Mouse (Mus musculus): ENCODE results near the gene Fcer1g. TPM values are rescaled to one million over a fixed set of nuclear protein-coding genes. Genes with fewer than 3 reads are reported as not detected.

Fcer1g gene
- polyA plus RNA-seq, 1 experiment from 2014 or later, result 0.49 TPM

DNA sequence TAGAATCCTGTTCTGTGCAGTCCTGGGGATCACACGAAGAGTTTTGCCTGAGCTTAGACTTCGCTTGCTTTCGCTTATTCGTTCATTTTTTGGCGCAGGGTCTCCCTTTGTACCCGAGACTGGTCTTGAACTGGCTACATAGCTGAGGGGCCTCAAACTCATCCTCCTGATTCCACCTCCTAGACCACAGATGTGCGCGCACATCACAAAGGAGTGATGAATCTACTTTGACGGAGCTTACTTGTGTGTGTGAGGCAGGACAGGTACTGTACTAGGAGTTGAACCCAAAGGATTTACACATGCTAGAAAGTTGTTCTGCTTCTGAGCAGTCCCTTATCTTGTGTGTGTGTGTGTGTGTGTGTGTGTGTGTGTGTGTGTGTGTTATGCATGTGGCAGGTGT, 43.3 kb downstream of the Fcer1g start:
- ChIA-PET CTCF (interaction anchor here (1.5 to 1.8 kb wide), 3 partner anchors 15 to 30 kb away, joined by 3 to 6 read pairs (median 6); no protein-coding TSS in a partner anchor), POLR2A (interaction anchor here (0.7 kb wide), 1 partner anchor 79 kb away, joined by 5 read pairs; the partner anchor contains the start of gene B4galt3)
- no peaks in the 10 kb centered on the region for H3K27me3 ChIP-seq
- no peak for DNase-seq (ENCODE audit: low read depth, low spot score)
- ATAC-seq, result no peak
- TF ChIP-seq CTCF (IDR thresholded peaks at IDR 0.05), result no peak
- in situ Hi-C loops (cut with MboI; ENCODE audit: low pct_unique_long_range_greater_than_20kb), result no loop called here

DNA sequence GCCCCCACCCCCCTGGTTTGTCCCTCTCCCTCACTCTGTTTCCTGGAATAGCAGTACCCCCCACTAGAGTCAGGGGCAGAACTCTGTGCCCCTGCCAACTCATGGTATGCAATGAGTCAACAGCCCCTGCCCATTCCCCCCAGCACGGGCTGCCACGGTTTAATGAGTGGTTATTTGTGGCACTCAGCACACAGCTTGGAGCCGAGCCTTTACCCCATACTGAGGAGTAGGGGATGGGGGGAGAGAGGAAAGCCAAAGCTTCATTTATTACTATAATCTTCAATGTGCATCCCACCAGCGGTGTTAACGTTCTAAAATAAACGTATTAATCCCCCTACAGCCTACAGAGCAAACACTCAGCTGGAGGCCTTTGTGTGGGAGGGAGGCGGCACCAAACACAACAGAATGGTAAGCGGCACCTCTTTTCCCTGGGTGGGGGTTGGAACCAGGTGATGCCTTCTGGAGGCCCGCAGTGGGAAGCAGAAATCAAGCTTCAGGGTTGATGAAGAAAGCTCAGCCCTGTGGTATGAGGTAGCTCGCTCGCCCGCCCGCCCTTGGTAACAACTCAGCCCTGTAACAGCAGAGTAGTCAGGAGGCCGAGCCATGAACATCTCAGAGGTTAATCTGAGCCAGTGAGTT, 44.6 kb downstream of the Fcer1g start:
- in situ Hi-C loops (cut with MboI; ENCODE audit: low pct_unique_long_range_greater_than_20kb), result no loop called here
- ChIA-PET CTCF (interaction anchor here (1.0 to 1.8 kb wide), 7 partner anchors 9 to 31 kb away, joined by 3 to 6 read pairs (median 3); no protein-coding TSS in a partner anchor), POLR2A (interaction anchor here (0.6 to 1.3 kb wide), 2 partner anchors 24 to 61 kb away, joined by 3 to 7 read pairs; partner anchors contain the start of genes Adamts4 and Nr1i3)
- DNase-seq (ENCODE audit: low read depth, low spot score), result peak; percentile 96
- no peaks in the 10 kb centered on the region for H3K27me3 ChIP-seq
- ATAC-seq, result peak; percentile 74
- no peak for TF ChIP-seq CTCF (IDR thresholded peaks at IDR 0.05)

DNA sequence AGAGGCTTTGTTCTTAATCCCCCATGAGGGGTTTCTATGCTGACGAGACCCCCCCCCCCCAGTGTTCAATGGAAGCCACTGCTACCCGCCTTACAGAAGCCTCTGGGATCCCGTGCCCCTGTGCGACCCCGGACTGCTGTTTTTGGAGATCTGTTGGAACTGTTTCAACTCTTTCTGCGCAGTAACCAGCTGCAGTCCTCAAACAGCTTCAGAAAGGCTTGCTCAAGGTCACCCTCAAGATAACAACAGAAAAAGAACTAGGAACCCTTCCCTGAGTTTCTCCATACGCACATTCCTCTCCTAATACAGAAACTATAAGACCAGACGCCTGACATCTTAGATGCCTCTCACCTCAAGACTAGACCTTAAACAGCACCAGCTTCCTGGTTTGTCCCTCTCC, 45.1 kb downstream of the Fcer1g start:
- in situ Hi-C loops (cut with MboI; ENCODE audit: low pct_unique_long_range_greater_than_20kb), result no loop called here
- DNase-seq (ENCODE audit: low read depth, low spot score) (no peak), ATAC-seq (peak; percentile 14)
- CTCF ChIA-PET, result interaction anchor here (0.6 to 1.8 kb wide), 6 partner anchors 10 to 31 kb away, joined by 3 to 6 read pairs (median 3); no protein-coding TSS in a partner anchor
- TF ChIP-seq CTCF (IDR thresholded peaks at IDR 0.05), result no peak
- POLR2A ChIA-PET, result interaction anchor here (1.3 kb wide), 1 partner anchor 24 kb away, joined by 3 read pairs; the partner anchor contains the start of gene Nr1i3
- no peaks in the 10 kb centered on the region for H3K27me3 ChIP-seq

DNA sequence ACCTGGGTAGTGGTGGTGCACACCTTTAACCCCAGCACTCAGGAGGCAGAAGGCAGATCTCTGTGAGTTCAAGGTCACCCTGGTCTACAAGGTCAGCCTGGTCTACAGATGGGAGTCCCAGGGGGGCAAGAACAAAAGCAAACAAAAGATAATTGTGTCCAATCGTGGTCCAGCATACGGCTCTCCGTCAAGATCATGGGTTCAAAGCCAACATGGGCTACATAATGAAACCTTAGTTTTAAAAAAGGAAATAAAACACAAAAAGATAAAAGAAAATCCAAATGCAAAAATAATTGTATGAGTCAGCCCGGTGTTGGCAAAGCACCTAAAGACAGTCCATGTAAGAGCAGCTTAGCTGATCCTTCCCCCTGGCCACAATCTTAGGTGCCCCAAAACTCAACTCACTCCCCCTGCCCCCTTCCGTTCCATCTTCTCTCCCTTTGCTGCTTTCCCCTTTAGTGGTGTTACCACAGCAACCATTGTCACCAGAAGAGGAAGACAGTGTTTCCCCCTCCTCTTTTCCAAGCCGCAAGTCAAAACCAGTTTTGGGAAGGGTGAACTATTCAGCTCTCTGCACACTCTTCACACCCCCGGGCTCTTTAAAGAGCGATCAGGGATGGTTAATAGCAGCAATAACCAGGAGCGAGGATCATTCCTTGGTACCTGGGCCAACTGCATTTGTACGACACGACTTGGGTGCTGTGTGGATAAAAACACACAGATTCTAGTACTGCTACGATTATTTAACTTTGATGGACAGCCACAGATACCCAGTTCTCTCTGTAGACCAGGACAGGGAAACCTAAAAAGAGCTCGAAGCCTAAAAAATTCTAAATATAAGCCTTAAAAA, 46.1 kb downstream of the Fcer1g start:
- no peak for TF ChIP-seq CTCF (IDR thresholded peaks at IDR 0.05)
- ChIA-PET POLR2A (interaction anchor here (1.3 kb wide), 1 partner anchor 25 kb away, joined by 3 read pairs; the partner anchor contains the start of gene Nr1i3), CTCF (interaction anchor here (0.6 to 2.9 kb wide), 4 partner anchors 9 to 23 kb away, joined by 3 to 10 read pairs (median 4); no protein-coding TSS in a partner anchor)
- no peaks in the 10 kb centered on the region for H3K27me3 ChIP-seq
- no peak for DNase-seq (ENCODE audit: low read depth, low spot score)
- no peak for ATAC-seq
- in situ Hi-C loops (cut with MboI; ENCODE audit: low pct_unique_long_range_greater_than_20kb), result no loop called here

DNA sequence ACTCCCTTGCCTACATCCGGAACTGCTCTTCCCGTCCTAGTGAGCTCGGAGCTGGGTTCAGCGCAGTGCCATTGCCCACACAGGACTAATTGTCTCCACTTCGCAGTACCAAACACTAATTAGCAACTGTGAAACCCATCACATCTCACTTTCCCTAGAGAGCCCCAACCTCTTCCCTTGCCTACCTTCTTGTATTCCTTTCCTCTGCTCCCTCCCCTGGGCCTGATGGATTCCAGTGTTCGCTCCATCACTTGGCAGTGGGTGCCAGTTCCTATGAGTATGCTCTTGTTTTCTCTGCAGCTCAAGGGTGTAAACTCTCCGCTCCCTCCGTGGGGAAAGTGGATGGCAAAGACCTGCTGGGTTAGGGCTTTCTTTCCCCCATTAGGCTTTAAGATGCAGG, 48.5 kb downstream of the Fcer1g start:
- ATAC-seq (no peak), DNase-seq (ENCODE audit: low read depth, low spot score) (no peak)
- in situ Hi-C loops (cut with MboI; ENCODE audit: low pct_unique_long_range_greater_than_20kb), result no loop called here
- ChIA-PET POLR2A (interaction anchor here (0.6 kb wide), 1 partner anchor 68 kb away, joined by 3 read pairs; no protein-coding TSS in a partner anchor), CTCF (interaction anchor here (2.9 kb wide), 1 partner anchor 20 kb away, joined by 10 read pairs; no protein-coding TSS in a partner anchor)
- no peaks in the 10 kb centered on the region for H3K27me3 ChIP-seq
- no peak for TF ChIP-seq CTCF (IDR thresholded peaks at IDR 0.05)

DNA sequence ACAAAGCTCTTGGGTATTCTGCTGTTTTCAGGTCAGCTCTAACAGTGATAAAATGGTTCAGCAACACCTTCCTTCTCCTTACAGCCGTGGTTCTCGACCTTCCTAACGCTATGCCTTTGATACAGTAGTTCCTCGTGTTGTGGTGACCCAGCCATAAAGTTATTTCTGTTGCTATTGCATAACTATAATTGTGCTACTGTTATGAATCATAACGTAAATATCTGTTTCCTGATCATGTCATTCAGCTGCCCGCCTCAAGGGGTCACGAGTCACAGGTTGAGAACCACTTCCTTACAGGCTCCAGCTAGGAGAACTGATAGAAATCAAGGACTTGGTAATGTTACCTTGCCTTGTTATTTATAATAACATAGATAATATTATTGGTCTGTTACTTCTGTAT, 49.9 kb downstream of the Fcer1g start:
- DNase-seq (ENCODE audit: low read depth, low spot score) (no peak), ATAC-seq (no peak)
- CTCF ChIA-PET, result interaction anchor here (0.8 to 2.0 kb wide), 10 partner anchors 9 to 37 kb away, joined by 3 to 9 read pairs (median 4); partner anchors contain the start of gene Pcp4l1
- peak; percentile 47 for TF ChIP-seq CTCF (IDR thresholded peaks at IDR 0.05)
- POLR2A ChIA-PET, result no interaction called here
- in situ Hi-C loops (cut with MboI; ENCODE audit: low pct_unique_long_range_greater_than_20kb), result no loop called here
- no peaks in the 10 kb centered on the region for H3K27me3 ChIP-seq

DNA sequence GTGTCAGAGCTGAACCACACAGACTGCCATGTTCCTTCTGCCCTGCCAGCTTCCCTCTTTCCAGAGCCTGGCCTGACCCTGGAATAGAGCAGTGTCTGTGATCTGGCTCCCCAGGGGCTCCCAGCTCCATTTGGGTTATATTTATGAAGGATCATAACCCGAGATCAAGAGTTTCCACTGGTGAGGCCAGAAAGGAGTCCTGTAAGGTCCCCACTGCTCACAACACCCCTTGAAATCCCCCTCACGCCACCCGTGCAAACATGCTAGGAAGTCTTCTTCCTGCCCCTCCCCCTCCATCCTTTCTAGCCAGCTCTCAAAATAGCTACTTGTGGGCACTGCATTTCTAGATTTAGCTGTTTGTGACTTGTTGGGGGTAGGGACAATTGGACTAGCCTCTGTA, 50.5 kb downstream of the Fcer1g start:
- ChIA-PET POLR2A (no interaction called here), CTCF (interaction anchor here (0.8 to 2.0 kb wide), 9 partner anchors 8 to 37 kb away, joined by 3 to 9 read pairs (median 4); partner anchors contain the start of gene Pcp4l1)
- no peak for TF ChIP-seq CTCF (IDR thresholded peaks at IDR 0.05)
- in situ Hi-C loops (cut with MboI; ENCODE audit: low pct_unique_long_range_greater_than_20kb), result no loop called here
- ATAC-seq (no peak), DNase-seq (ENCODE audit: low read depth, low spot score) (no peak)
- H3K27me3 ChIP-seq, result no peaks in the 10 kb centered on the region

DNA sequence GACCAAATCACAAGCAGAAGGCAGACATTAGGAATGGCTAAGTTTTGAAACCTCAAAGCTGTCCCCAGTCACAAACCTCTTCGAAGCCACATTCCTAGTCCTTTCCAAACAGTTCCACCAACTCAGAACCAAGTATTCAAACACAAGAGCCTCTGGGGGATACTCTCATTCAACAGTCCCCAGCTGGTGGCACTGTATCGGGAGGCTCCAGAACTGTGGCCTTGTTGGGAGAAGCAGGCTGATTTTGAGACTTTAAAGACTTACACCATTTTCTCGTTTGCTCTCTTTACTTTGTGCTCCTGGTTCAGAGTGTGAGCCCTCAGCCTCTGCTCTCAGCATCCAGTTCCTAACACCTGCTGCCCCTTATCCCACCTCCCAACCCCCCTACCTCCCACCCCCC, 51.1 kb downstream of the Fcer1g start:
- CTCF ChIA-PET, result interaction anchor here (1.0 to 2.0 kb wide), 4 partner anchors 9 to 19 kb away, joined by 3 to 9 read pairs (median 4); no protein-coding TSS in a partner anchor
- in situ Hi-C loops (cut with MboI; ENCODE audit: low pct_unique_long_range_greater_than_20kb), result no loop called here
- DNase-seq (ENCODE audit: low read depth, low spot score), result no peak
- H3K27me3 ChIP-seq, result no peaks in the 10 kb centered on the region
- no peak for ATAC-seq
- POLR2A ChIA-PET, result no interaction called here
- no peak for TF ChIP-seq CTCF (IDR thresholded peaks at IDR 0.05)

Other genes with a start within 250 kb of the Fcer1g start
- gene Fcgr4, start 215.4 kb downstream of the Fcer1g start, polyA plus RNA-seq (2021), result 0.08 TPM
- 0.05 TPM for gene Fcgr3, start 169.4 kb downstream of the Fcer1g start, polyA plus RNA-seq (2021)
- gene Cfap126, start 120.4 kb downstream of the Fcer1g start, polyA plus RNA-seq (2021), result 1.6 TPM
- gene Sdhc, start 83.8 kb downstream of the Fcer1g start, polyA plus RNA-seq (2021), result 445 TPM
- gene Mpz, start 83.7 kb downstream of the Fcer1g start, polyA plus RNA-seq (2021), result 0.06 TPM
- gene Pcp4l1, start 38.1 kb downstream of the Fcer1g start, polyA plus RNA-seq (2021), result 0.08 TPM
- 0.54 TPM for gene Nr1i3, start 20.4 kb downstream of the Fcer1g start, polyA plus RNA-seq (2021)
- gene Tomm40l, start 11.9 kb downstream of the Fcer1g start, polyA plus RNA-seq (2021), result 65.5 TPM
- gene Apoa2, start 9.3 kb downstream of the Fcer1g start, polyA plus RNA-seq (2021), result not detected
- gene Adamts4, start 16.1 kb upstream of the Fcer1g start, polyA plus RNA-seq (2021), result 21.8 TPM
- 436 TPM for gene Ndufs2, start 17.0 kb upstream of the Fcer1g start, polyA plus RNA-seq (2021)
- gene B4galt3, start 36.0 kb upstream of the Fcer1g start, polyA plus RNA-seq (2021), result 57.5 TPM
- 41.9 TPM for gene Ppox, start 46.8 kb upstream of the Fcer1g start, polyA plus RNA-seq (2021)
- 64.9 TPM for gene Usp21, start 53.6 kb upstream of the Fcer1g start, polyA plus RNA-seq (2021)
- 117 TPM for gene Ufc1, start 60.7 kb upstream of the Fcer1g start, polyA plus RNA-seq (2021)
- gene Dedd, start 94.8 kb upstream of the Fcer1g start, polyA plus RNA-seq (2021), result 55.0 TPM
- 74.1 TPM for gene Nit1, start 111.3 kb upstream of the Fcer1g start, polyA plus RNA-seq (2021)
- gene Pfdn2, start 111.3 kb upstream of the Fcer1g start, polyA plus RNA-seq (2021), result 164 TPM
- not detected for gene Klhdc9, start 126.4 kb upstream of the Fcer1g start, polyA plus RNA-seq (2021)
- 0.04 TPM for gene Nectin4, start 135.7 kb upstream of the Fcer1g start, polyA plus RNA-seq (2021)
- not detected for gene Arhgap30, start 154.6 kb upstream of the Fcer1g start, polyA plus RNA-seq (2021)
- gene Usf1, start 176.9 kb upstream of the Fcer1g start, polyA plus RNA-seq (2021), result 106 TPM
- 1.2 TPM for gene Tstd1, start 184.5 kb upstream of the Fcer1g start, polyA plus RNA-seq (2021)
- 33.8 TPM for gene F11r, start 203.2 kb upstream of the Fcer1g start, polyA plus RNA-seq (2021)